Mouse (Mus musculus) heart, embryonic 16.5 days (tissue): ENCODE data around the gene Zbtb38. TPM values are rescaled to one million over a fixed set of nuclear protein-coding genes. Genes with fewer than 3 reads are reported as not detected.

Source experiments
- ATAC-seq: fragments of 200-750 bp; cut with Nextera tagmentation; replicated peaks from 2 replicates; pipeline ENCODE4 v1.8.0; 2017; ENCODE audit warnings: moderate number of reproducible peaks; ENCODE audit not compliant: insufficient read depth, low FRiP score; ENCODE audit errors: extremely low read depth
- H3K27ac ChIP-seq: fragments of 300-500 bp; sonication (generic); 2 replicates; pipeline ENCODE4 v1.5.1; 2014; ENCODE audit warnings: mild to moderate bottlenecking, low read length, control low read depth, moderate library complexity
- H3K27me3 ChIP-seq: fragments of 300-500 bp; sonication (generic); 2 replicates; pipeline ENCODE4 v1.6.1; 2014; ENCODE audit warnings: low read length, mixed read lengths; ENCODE audit not compliant: control insufficient read depth, insufficient read depth
- H3K36me3 ChIP-seq: fragments of 300-500 bp; sonication (generic); 2 replicates; pipeline ENCODE4 v1.6.1; 2014; ENCODE audit not compliant: control insufficient read depth, insufficient read depth
- H3K4me1 ChIP-seq: fragments of 300-500 bp; sonication (generic); 2 replicates; pipeline ENCODE4 v1.6.1; 2014; ENCODE audit warnings: low read length, mixed read lengths; ENCODE audit not compliant: control insufficient read depth, insufficient read depth
- H3K4me2 ChIP-seq: fragments of 300-500 bp; sonication (generic); 2 replicates; pipeline ENCODE4 v1.6.1; 2014; ENCODE audit warnings: low read depth, mild to moderate bottlenecking, control low read depth, low read length
- H3K4me3 ChIP-seq: fragments of 300-500 bp; sonication (generic); 2 replicates; pipeline ENCODE4 v1.5.1; 2014; ENCODE audit warnings: mild to moderate bottlenecking, control low read depth, low read length
- H3K9ac ChIP-seq: fragments of 300-500 bp; sonication (generic); 2 replicates; pipeline ENCODE4 v1.6.1; 2014; ENCODE audit warnings: low read length, control low read depth
- H3K9me3 ChIP-seq: fragments of 300-500 bp; sonication (generic); replicated peaks from 2 replicates; pipeline ENCODE4 v1.6.1; 2016; ENCODE audit warnings: low read length; ENCODE audit not compliant: control insufficient read depth
- WGBS: fragments of 180-500 bp; shearing (Covaris S2); extraction: QIAGEN DNeasy Blood & Tissue Kit; methylation state at CpG from one replicate; pipeline ENCODE4 v1.1.7; 2014; 5-methylcytosine and 5-hydroxymethylcytosine counted together
- polyA plus RNA-seq: library from polyadenylated mRNA; unstranded; fragments of >200 nt; fragmentation: Nextera tagmentation; extraction: Ambion mirVana; gene quantifications from 2 replicates; pipeline ENCODE4 v1.2.1, GENCODE M21; 2015

Zbtb38 gene
- polyA plus RNA-seq, 1 experiment from 2014 or later: 29.6 TPM

DNA sequence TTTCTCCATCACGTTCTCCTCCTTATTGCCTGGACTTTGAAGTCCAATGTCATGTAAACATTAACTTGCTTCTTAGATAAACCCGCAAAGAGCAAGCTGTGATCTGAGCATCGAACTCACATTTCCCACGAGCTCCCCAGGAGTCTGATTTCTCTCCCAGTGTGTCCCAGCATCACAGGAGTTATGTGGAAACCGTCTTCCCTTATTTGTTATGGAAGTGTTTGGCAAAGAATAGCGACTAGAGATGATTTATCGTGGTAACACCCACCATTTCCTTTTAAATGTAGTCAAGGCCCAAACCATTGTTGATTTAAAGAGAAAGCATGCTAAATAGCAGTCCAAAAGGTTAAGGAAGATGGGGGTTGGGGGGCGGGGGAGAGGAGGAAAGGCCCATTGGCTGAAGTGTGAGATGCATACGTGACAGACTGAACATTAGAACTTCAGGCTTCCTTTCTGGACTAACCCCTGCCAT lies 33.3 kb upstream of the Zbtb38 start:
- Histone ChIP-seq H3K27ac (peak overlapping the region; percentile 57), H3K9ac (no peak overlapping the region), H3K9me3 (no peaks in the 10 kb centered on the region), H3K36me3 (no peaks in the 10 kb centered on the region), H3K27me3 (no peaks in the 10 kb centered on the region), H3K4me1 (peaks cover 7% of the 10 kb centered on the region), H3K4me2 (peak overlapping the region; percentile 18; the same call in 1 of the 2 replicates), H3K4me3 (no peak overlapping the region)
- no peak for ATAC-seq
- WGBS: 46% methylated on average over 9 of the region's 9 CpGs

DNA sequence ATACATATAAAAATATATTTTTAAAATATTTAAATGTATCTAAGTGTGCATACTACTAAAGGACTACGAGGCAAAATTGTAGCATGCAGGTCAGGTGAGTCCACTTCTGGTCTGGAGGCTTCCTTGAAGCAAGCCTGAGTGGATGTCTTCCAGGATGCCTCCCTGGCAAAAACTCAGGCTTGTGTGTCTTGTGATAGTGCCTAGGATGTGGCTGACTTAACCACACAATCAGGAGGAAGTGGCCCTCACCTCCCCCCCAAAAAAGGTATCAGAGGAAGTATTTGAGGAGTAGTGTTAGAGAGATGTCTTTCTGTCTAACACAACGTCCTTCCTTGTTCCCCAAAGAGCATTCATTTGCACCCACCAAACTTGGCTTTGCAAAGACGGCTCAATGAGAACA lies 32.6 kb upstream of the Zbtb38 start:
- Histone ChIP-seq H3K9me3 (no peaks in the 10 kb centered on the region), H3K4me1 (peaks cover 7% of the 10 kb centered on the region), H3K4me3 (no peak overlapping the region), H3K27me3 (no peaks in the 10 kb centered on the region), H3K27ac (no peak overlapping the region), H3K9ac (no peak overlapping the region), H3K36me3 (no peaks in the 10 kb centered on the region), H3K4me2 (no peak overlapping the region)
- no peak for ATAC-seq
- WGBS: 53% methylated on average over 3 of the region's 3 CpGs

DNA sequence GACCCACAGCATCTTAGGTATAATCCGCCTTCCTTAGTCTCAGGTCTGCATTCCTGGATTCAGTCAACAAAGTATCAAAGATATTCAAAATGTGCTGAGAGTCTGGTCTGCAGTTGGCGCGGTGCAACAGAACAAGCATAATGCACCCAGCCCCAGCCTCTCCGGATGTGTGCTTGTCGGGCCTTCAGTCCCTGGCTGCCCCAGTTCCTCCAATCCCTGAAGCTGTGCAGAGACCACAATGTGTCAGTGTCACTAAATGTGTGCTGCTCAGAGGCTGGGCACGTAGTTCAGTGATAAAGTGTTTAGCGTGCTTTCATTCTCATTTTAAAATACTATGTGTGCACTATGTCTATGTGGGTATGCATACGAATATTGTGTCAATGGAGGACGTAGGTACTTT lies 31.0 kb upstream of the Zbtb38 start:
- no peak overlapping the region for H3K4me3 ChIP-seq
- no peak overlapping the region for H3K9ac ChIP-seq
- H3K4me2 ChIP-seq: no peak overlapping the region
- H3K27me3 ChIP-seq: no peaks in the 10 kb centered on the region
- H3K36me3 ChIP-seq: no peaks in the 10 kb centered on the region
- H3K27ac ChIP-seq: peak overlapping the region; percentile 41; the same call in 1 of the 2 replicates
- peak; percentile 47; the same call in 1 of the 2 replicates for ATAC-seq
- H3K9me3 ChIP-seq: no peaks in the 10 kb centered on the region
- WGBS: 65% methylated on average over 9 of the region's 9 CpGs
- H3K4me1 ChIP-seq: peaks cover 7% of the 10 kb centered on the region

DNA sequence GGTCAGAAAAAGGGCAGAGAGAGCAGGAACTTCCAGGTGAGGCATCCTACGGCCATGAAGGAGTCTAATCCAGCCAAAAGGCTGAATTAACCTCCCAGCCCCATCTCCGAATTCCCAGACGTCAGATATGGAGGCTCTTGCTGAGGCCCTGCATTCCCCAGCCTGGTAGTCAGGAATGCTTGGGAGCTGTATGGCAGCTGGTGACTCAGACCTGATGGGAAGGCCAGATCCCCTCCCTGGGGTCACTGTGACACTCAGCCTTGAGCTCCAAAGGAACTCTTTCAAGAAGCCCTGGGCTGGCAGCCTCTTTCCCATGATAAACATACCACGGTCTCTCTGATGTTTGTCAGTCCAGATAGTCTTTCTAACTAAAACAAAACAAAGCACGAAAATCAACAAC lies 30.6 kb upstream of the Zbtb38 start:
- Histone ChIP-seq H3K4me3 (no peak overlapping the region), H3K9me3 (no peaks in the 10 kb centered on the region), H3K4me2 (no peak overlapping the region), H3K36me3 (no peaks in the 10 kb centered on the region), H3K27ac (peak overlapping the region; percentile 41), H3K4me1 (peaks cover 7% of the 10 kb centered on the region), H3K27me3 (no peaks in the 10 kb centered on the region), H3K9ac (no peak overlapping the region)
- ATAC-seq: peak; percentile 47; the same call in 1 of the 2 replicates
- 38% methylated on average over 5 of the region's 5 CpGs for WGBS

DNA sequence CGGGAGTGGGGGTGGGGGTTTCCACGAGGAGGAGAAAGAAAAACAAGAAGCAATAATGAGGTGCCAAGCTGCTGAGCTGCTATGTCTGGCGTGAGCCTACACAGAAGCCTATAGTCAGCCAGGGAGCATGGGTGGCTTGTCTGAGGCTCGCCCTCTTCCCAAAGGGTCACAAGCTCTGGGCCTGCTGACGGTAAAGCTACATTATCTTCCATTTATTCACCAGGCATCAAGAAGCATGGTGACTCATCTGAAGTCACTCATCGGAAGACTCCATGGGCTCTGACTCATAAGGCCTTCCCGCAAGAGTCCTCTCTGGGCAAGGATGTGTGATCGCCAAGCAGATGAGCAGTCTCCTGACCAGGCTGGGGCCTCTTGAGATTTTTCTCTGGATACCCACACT lies 29.4 kb upstream of the Zbtb38 start:
- no peaks in the 10 kb centered on the region for H3K36me3 ChIP-seq
- H3K9me3 ChIP-seq: no peaks in the 10 kb centered on the region
- H3K4me2 ChIP-seq: no peak overlapping the region
- H3K27me3 ChIP-seq: no peaks in the 10 kb centered on the region
- ATAC-seq: no peak
- peaks cover 7% of the 10 kb centered on the region for H3K4me1 ChIP-seq
- H3K9ac ChIP-seq: no peak overlapping the region
- H3K27ac ChIP-seq: no peak overlapping the region
- no peak overlapping the region for H3K4me3 ChIP-seq
- 68% methylated on average over 8 of the region's 8 CpGs for WGBS

DNA sequence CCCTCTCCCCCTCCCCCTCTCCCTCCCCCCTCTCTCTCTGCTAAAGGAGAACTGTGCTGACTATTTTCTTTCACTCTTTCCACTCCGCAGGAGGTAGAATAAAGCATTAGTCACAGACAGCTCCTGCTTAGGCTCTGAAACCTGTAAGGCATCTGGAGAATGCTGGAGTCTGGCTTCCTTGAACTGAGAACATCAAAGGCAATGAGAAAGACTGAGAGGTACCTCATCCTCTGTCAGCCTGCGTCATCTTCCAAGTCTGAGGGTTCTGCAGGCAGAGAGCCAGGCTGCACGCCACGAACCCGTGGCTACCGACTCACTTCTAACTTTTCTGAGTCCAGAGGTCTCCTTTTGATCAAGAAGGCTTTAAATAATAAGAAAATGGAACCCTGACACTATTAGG lies 20.5 kb upstream of the Zbtb38 start:
- 0 out of 2 replicates have a peak overlapping the region, but pooled peaks have one; percentile 6 for H3K4me2 ChIP-seq
- no peaks in the 10 kb centered on the region; the same call in 1 of the 2 replicates for H3K4me1 ChIP-seq
- H3K27me3 ChIP-seq: no peaks in the 10 kb centered on the region
- no peaks in the 10 kb centered on the region for H3K9me3 ChIP-seq
- H3K36me3 ChIP-seq: no peaks in the 10 kb centered on the region
- ATAC-seq: no peak
- H3K9ac ChIP-seq: no peak overlapping the region
- WGBS: 12% methylated on average over 6 of the region's 6 CpGs
- H3K4me3 ChIP-seq: no peak overlapping the region
- H3K27ac ChIP-seq: no peak overlapping the region

DNA sequence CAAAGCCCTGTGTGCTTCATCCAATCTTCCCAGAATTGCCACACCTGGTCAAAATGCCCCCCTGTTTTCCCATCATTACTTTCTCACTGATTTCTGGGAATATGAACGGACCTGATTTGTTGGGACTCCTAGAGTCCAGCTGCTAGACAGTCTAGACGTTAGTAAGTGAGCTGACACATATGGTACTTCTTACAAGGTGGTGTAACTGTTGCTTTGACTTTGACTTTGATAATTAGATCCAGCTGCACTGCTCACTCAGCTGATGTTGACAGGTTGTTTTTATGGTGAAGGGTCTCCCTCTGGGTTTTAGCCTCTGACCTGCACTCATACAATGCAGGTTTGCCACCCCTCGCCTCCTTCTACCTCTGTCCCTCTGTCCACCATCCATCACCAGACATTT lies 17.8 kb upstream of the Zbtb38 start:
- no peak for ATAC-seq
- Histone ChIP-seq H3K27ac (no peak overlapping the region), H3K9ac (no peak overlapping the region), H3K4me3 (no peak overlapping the region), H3K36me3 (no peaks in the 10 kb centered on the region), H3K4me1 (no peaks in the 10 kb centered on the region; the same call in 1 of the 2 replicates), H3K27me3 (no peaks in the 10 kb centered on the region), H3K4me2 (no peak overlapping the region), H3K9me3 (no peaks in the 10 kb centered on the region)
- WGBS: 86% methylated on average over 3 of the region's 3 CpGs

DNA sequence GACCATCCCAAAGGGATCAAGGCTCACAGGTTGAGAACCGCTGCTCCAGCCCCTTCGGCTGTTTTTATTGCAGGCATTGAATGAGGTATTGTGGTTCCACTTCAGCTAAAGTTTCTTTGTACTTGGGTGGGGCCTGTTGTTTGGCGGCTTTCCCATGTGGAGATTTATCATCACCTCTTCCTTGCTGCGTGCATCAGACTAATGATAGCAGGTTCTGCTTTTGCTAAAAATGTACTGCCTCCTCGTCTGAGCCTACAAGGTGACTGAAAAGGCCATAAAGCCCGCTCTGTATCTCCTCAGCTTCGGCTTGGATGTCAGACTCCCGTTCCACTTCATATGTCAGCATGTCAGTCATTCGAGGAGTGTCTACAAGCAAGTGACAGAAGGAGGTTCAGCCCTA lies 17.0 kb upstream of the Zbtb38 start:
- Histone ChIP-seq H3K27me3 (no peaks in the 10 kb centered on the region), H3K9me3 (no peaks in the 10 kb centered on the region), H3K27ac (no peak overlapping the region), H3K4me2 (no peak overlapping the region), H3K4me3 (no peak overlapping the region), H3K4me1 (no peaks in the 10 kb centered on the region; the same call in 1 of the 2 replicates), H3K36me3 (no peaks in the 10 kb centered on the region), H3K9ac (no peak overlapping the region)
- ATAC-seq: no peak
- 37% methylated on average over 9 of the region's 9 CpGs for WGBS

DNA sequence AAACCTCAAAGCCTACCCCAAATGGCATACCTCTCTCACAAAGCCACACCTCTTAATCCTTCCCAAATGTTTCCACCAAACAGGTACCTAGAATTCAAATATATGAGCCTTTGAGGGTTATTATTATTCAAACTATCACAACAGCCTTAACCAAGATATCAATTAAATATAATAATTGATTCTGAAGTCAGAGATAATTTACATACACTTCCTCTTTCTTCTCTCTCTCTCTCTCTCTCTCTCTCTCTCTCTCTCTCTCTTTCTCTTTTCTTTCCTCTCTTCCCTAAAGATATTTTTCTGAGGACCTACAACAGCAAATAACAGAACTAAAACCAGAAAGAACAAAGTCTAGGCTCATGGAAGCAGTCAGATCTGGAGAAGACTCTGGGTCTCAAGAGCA lies 15.2 kb upstream of the Zbtb38 start:
- ATAC-seq: no peak
- Histone ChIP-seq H3K9me3 (no peaks in the 10 kb centered on the region), H3K27ac (no peak overlapping the region), H3K4me2 (no peak overlapping the region), H3K36me3 (no peaks in the 10 kb centered on the region), H3K27me3 (no peaks in the 10 kb centered on the region), H3K9ac (no peak overlapping the region), H3K4me1 (no peaks in the 10 kb centered on the region), H3K4me3 (no peak overlapping the region)
